Mouse (Mus musculus) colon, adult 2 months (tissue): Measurements from ENCODE around the gene Tomm70a. TPM values are rescaled to one million over a fixed set of nuclear protein-coding genes. Genes with fewer than 3 reads are reported as not detected.

ENCODE experiments used
- polyA plus RNA-seq: library from polyadenylated mRNA; depleted of rRNA; stranded (reverse); fragments of >200 nt; gene quantifications from 2 replicates; pipeline ENCODE4 v1.2.3, GENCODE M21; 2012; rRNA removed

Gene Tomm70a
- 9.4 and 10.4 TPM in 2 replicates for polyA plus RNA-seq

GRCm38 (mm10) chr16:57120913-57121815, at the start of gene Tomm70a:
TSS of gene Tomm70a (plus strand) at chr16:57121703.

GRCm38 (mm10) chr16:57166611-57167513, 45.4 kb downstream of the Tomm70a start, which contains the start of gene Nit2:
TSS of gene Nit2 (minus strand) at chr16:57167341.

Other genes starting within 250 kb of the Tomm70a start
- 0.66 and 0.90 TPM in 2 replicates for gene Tmem45a, start 235.5 kb upstream of the Tomm70a start, polyA plus RNA-seq
- not detected in 2 replicates for gene Lnp1, start 193.6 kb upstream of the Tomm70a start, polyA plus RNA-seq
- gene Tmem45a2, start 50.3 kb upstream of the Tomm70a start, polyA plus RNA-seq, result not detected in 2 replicates
- 10.7 and 11.2 TPM in 2 replicates for gene Nit2, start 45.6 kb downstream of the Tomm70a start, polyA plus RNA-seq
- 6.9 and 7.9 TPM in 2 replicates for gene Tbc1d23, start 109.8 kb downstream of the Tomm70a start, polyA plus RNA-seq
- gene Tmem30c, start 171.2 kb downstream of the Tomm70a start, polyA plus RNA-seq, result 0.05 TPM in 1 of 2 replicates, not detected in the other
- gene Filip1l, start 231.4 kb downstream of the Tomm70a start, polyA plus RNA-seq, result 9.2 and 11.3 TPM in 2 replicates